19 mouse cellular contexts compared by ENCODE assay signal in the genomic region with DNA sequence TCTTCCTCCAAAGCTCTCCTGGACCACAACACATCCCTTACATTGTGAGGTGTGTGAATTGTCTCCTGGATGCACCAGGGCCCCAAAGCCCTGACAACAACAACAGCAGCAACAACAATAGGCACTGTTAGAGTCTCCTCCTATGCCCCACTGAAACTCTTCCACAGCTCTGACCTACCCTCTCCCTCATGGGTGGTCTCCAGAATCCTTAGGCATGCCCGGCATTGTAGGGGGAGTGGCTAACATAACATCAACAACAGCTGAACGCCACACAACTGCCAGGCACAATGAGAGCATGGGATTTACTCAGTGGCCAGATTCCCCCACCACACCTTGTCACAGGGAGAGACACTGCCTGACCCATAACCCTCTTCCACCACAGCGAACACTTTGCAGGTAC.
DNase-seq lines count a peak whose midpoint lies in the region; ATAC-seq and TF ChIP-seq lines count a peak whose summit lies in the region.
"Had no signal": no experiment of that assay in that cellular context is flagged by ENCODE, and none has a peak within 500 bp of the region (broad histone marks: within the 10 kb centered on the region; RNA-seq: fewer than 3 reads in every experiment).

No protein-coding gene starts in this region.

- no peak overlapping the region for H3ac ChIP-seq in myocyte (ENCODE audit: control insufficient read depth, insufficient read length)

- peaks cover 37% of the 10 kb centered on the region for H3K4me1 ChIP-seq in hindbrain, embryonic 10.5 days (replicated peaks)
- no peaks in the 10 kb centered on the region for H3K4me1 ChIP-seq in hindbrain, embryonic 16.5 days (ENCODE audit: control insufficient read depth, insufficient read depth, low read depth, low read length)
- no peaks in the 10 kb centered on the region for H3K4me1 ChIP-seq in megakaryocyte, embryonic 14.5 days

- no peak overlapping the region for H3K9ac ChIP-seq in hindbrain, embryonic 16.5 days (ENCODE audit: low read depth, low read length)
- H3K9ac ChIP-seq: embryonic facial prominence, embryonic 12.5 days; forebrain, embryonic 12.5 days; forebrain, postnatal 0 days had no signal

- H3K27me3 ChIP-seq in hindbrain, embryonic 10.5 days (ENCODE audit: insufficient read depth, poor library complexity, severe bottlenecking): no peaks in the 10 kb centered on the region; the same call in 1 of the 2 replicates
- H3K27me3 ChIP-seq in hindbrain, embryonic 16.5 days (replicated peaks; ENCODE audit: control insufficient read depth, insufficient read depth, low read length): no peaks in the 10 kb centered on the region
- H3K27me3 ChIP-seq in megakaryocyte, embryonic 14.5 days (replicated peaks): no peaks in the 10 kb centered on the region
- H3K27me3 ChIP-seq in myocyte (ENCODE audit: control insufficient read depth, insufficient read depth, insufficient read length): no peaks in the 10 kb centered on the region
- H3K27me3 ChIP-seq: embryonic facial prominence, embryonic 12.5 days; forebrain, embryonic 12.5 days had no signal

- no peak overlapping the region for H3K4me3 ChIP-seq in hindbrain, embryonic 10.5 days
- H3K4me3 ChIP-seq in hindbrain, embryonic 16.5 days (ENCODE audit: low read length): no peak overlapping the region
- H3K4me3 ChIP-seq in megakaryocyte, embryonic 14.5 days (replicated peaks): peak overlapping the region; percentile 29
- peak overlapping the region; percentile 22 for H3K4me3 ChIP-seq in myocyte
- H3K4me3 ChIP-seq: embryonic facial prominence, embryonic 12.5 days; forebrain, embryonic 12.5 days had no signal

- DNase-seq in hindbrain, embryonic 10.5 days (ENCODE audit: low spot score): no peak
- peak; percentile 64 for DNase-seq in retina, postnatal 1 day
- no peak for DNase-seq in retina, embryonic 14.5 days (ENCODE audit: low spot score)
- no peak for DNase-seq in adrenal gland, adult 8-10 months
- DNase-seq: cerebellum, adult 11 months; cerebellum, adult 18-20 months; cerebellum, adult 8-10 months; cerebellum, postnatal 36 days; embryo, embryonic 11 days; forebrain, postnatal 0 days had no signal

- H3K27ac ChIP-seq in hindbrain, embryonic 10.5 days: peak overlapping the region; percentile 53; the same call in 1 of the 2 replicates
- H3K27ac ChIP-seq in hindbrain, embryonic 16.5 days (ENCODE audit: low read depth, low read length): no peak overlapping the region
- H3K27ac ChIP-seq: embryonic facial prominence, embryonic 12.5 days; forebrain, embryonic 12.5 days had no signal

- H3K9me3 ChIP-seq in hindbrain, embryonic 10.5 days: peaks cover 7% of the 10 kb centered on the region; the same call in 1 of the 2 replicates
- H3K9me3 ChIP-seq in hindbrain, embryonic 16.5 days (ENCODE audit: control insufficient read depth, low read length): no peaks in the 10 kb centered on the region
- H3K9me3 ChIP-seq in megakaryocyte, embryonic 14.5 days: peaks cover 81% of the 10 kb centered on the region

- WGBS in hindbrain, embryonic 10.5 days: 43% methylated on average over 3 of the region's 3 CpGs
- 51% methylated on average over 3 of the region's 3 CpGs for WGBS in hindbrain, embryonic 16.5 days

- H3K4me2 ChIP-seq in hindbrain, embryonic 16.5 days (ENCODE audit: low read length): no peak overlapping the region
- no peak overlapping the region for H3K4me2 ChIP-seq in myocyte (ENCODE audit: low read depth)
- H3K4me2 ChIP-seq: embryonic facial prominence, embryonic 12.5 days; forebrain, embryonic 12.5 days had no signal

- TF ChIP-seq POLR2A in myocyte (IDR thresholded peaks at IDR 0.05; ENCODE audit: insufficient read length, low read depth): no peak

- no peaks in the 10 kb centered on the region for H3K79me2 ChIP-seq in myocyte (ENCODE audit: control insufficient read depth, insufficient read depth)

- ATAC-seq in hindbrain, embryonic 16.5 days: no peak
- no peak for ATAC-seq in megakaryocyte, adult 5-6 weeks (ENCODE audit: poor library complexity, severe bottlenecking)
- ATAC-seq: activated CD4-positive, CD25-positive, alpha-beta regulatory T cell, adult 4 months; forebrain, embryonic 14.5 days; forebrain, postnatal 0 days; Patski had no signal

- no peaks in the 10 kb centered on the region for H3K36me3 ChIP-seq in hindbrain, embryonic 10.5 days
- H3K36me3 ChIP-seq in hindbrain, embryonic 16.5 days (ENCODE audit: control insufficient read depth, insufficient read depth, low read length): no peaks in the 10 kb centered on the region
- no peaks in the 10 kb centered on the region for H3K36me3 ChIP-seq in megakaryocyte, embryonic 14.5 days (replicated peaks; ENCODE audit: low read length)
- no peaks in the 10 kb centered on the region for H3K36me3 ChIP-seq in myocyte (ENCODE audit: control insufficient read depth, insufficient read depth)
- H3K36me3 ChIP-seq: embryonic facial prominence, embryonic 12.5 days; forebrain, embryonic 12.5 days had no signal

TF ChIP-seq in myocyte, 11 proteins besides CTCF, POLR2A, EP300 and RAD21:
- peak in 1 of 3 experiments; percentile 35 for TF ChIP-seq MYOG (IDR thresholded peaks at IDR 0.05; ENCODE audit: control insufficient read depth in 1 of 3, insufficient read depth in 1 of 3, insufficient read length in 2 of 3, low read depth in 2 of 3)
- TF ChIP-seq POLR2AphosphoS2 (IDR thresholded peaks at IDR 0.05; ENCODE audit: insufficient read length, low read depth): no peak
TF ChIP-seq in myocyte: peak in this region for 1.

Comparison
In these comparisons a context has a peak if more than half of its experiments do, and no peak if none do; other contexts are left out.
1. H3K4me3 ChIP-seq: peak in megakaryocyte, embryonic 14.5 days (single experiment) and myocyte (single experiment); none in hindbrain, embryonic 10.5 days (single experiment) and hindbrain, embryonic 16.5 days (single experiment).